29 mouse cellular contexts compared by ENCODE assay signal in the genomic region with DNA sequence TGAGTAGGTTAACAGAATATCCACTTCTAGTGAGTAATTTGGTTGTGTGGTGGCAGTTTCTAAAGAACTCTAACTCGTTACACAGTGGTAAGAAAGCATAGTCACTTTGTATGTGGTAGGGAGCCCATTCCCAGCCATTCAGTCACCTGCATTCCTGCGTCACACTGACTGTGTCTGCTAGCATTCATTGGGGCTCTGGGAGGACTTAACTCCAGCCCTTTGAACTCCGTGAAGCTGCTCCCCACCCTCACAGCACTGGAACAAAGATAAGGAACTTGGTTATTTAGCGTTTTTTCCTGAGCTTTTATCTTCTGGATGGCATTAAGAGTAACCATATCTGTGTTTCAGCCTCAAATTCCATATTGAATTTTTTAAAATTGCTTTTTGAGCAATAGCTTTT. TPM values are rescaled to one million over a fixed set of nuclear protein-coding genes. Genes with fewer than 3 reads are reported as not detected.
DNase-seq lines count a peak whose midpoint lies in the region; ATAC-seq and TF ChIP-seq lines count a peak whose summit lies in the region.
"Had no signal": no experiment of that assay in that cellular context is flagged by ENCODE, and none has a peak within 500 bp of the region (broad histone marks: within the 10 kb centered on the region; RNA-seq: fewer than 3 reads in every experiment).

No protein-coding gene starts in this region.

- H3K27me3 ChIP-seq in midbrain, embryonic 10.5 days (ENCODE audit: low read depth, poor library complexity, severe bottlenecking) = peaks cover 11% of the 10 kb centered on the region; the same call in 1 of the 2 replicates
- no peaks in the 10 kb centered on the region for H3K27me3 ChIP-seq in midbrain, postnatal 0 days (ENCODE audit: insufficient read depth, low read length)
- no peaks in the 10 kb centered on the region for H3K27me3 ChIP-seq in embryonic facial prominence, embryonic 12.5 days
- H3K27me3 ChIP-seq in intestine, embryonic 15.5 days (replicated peaks) = no peaks in the 10 kb centered on the region
- H3K27me3 ChIP-seq in forebrain, embryonic 13.5 days = no peaks in the 10 kb centered on the region
- H3K27me3 ChIP-seq: embryonic facial prominence, embryonic 15.5 days; forebrain, embryonic 12.5 days had no signal

- peaks cover 34% of the 10 kb centered on the region for H3K36me3 ChIP-seq in midbrain, embryonic 10.5 days
- H3K36me3 ChIP-seq in midbrain, postnatal 0 days (ENCODE audit: insufficient read depth, low read length) = 0 out of 2 replicates have a peak, but pooled peaks cover 7% of the 10 kb centered on the region
- peaks cover 8% of the 10 kb centered on the region; the same call in 1 of the 2 replicates for H3K36me3 ChIP-seq in embryonic facial prominence, embryonic 12.5 days
- no peaks in the 10 kb centered on the region for H3K36me3 ChIP-seq in intestine, embryonic 15.5 days
- peaks cover 23% of the 10 kb centered on the region; the same call in 1 of the 2 replicates for H3K36me3 ChIP-seq in forebrain, embryonic 13.5 days (ENCODE audit: poor library complexity, severe bottlenecking)

- TF ChIP-seq CTCF in midbrain, postnatal 0 days (IDR thresholded peaks at IDR 0.05) = no peak
- TF ChIP-seq CTCF in lung, adult 2 months (IDR thresholded peaks at IDR 0.05; ENCODE audit: insufficient read depth, low read length) = no peak

- TF ChIP-seq POLR2A in lung, adult 2 months (IDR thresholded peaks at IDR 0.05; ENCODE audit: borderline replicate concordance, extremely low read depth, low read depth, low read length) = no peak

- no peak for DNase-seq in midbrain, embryonic 10.5 days (ENCODE audit: low spot score)
- DNase-seq in midbrain, postnatal 0 days (ENCODE audit: low spot score) = no peak
- no peak for DNase-seq in heart, adult 8-10 months (ENCODE audit: low spot score)
- no peak for DNase-seq in lung, adult 2 months
- DNase-seq: adrenal gland, adult 2 months; adrenal gland, postnatal 14 days; cerebellum, adult 11 months; cerebellum, adult 2 months; cerebellum, adult 9-11 months; cerebellum, postnatal 36 days; embryo, embryonic 11 days; gastrocnemius, postnatal 10 days; gastrocnemius, postnatal 36 days; heart, adult 2 months; heart, postnatal 14 days; heart, postnatal 4 days; kidney, adult 18-20 months; kidney, adult 9 months had no signal

- ATAC-seq in midbrain, postnatal 0 days (ENCODE audit: low FRiP score) = no peak
- no peak for ATAC-seq in embryonic facial prominence, embryonic 12.5 days (ENCODE audit: insufficient number of reproducible peaks, insufficient read depth, low FRiP score, low TSS enrichment)
- peak; percentile 94 for ATAC-seq in intestine, embryonic 15.5 days
- ATAC-seq in forebrain, embryonic 13.5 days = no peak
- ATAC-seq: forebrain, embryonic 16.5 days; hindbrain, postnatal 0 days had no signal

- no peaks in the 10 kb centered on the region for H3K9me3 ChIP-seq in midbrain, embryonic 10.5 days (replicated peaks)
- H3K9me3 ChIP-seq in midbrain, postnatal 0 days (ENCODE audit: low read length) = no peaks in the 10 kb centered on the region
- H3K9me3 ChIP-seq in embryonic facial prominence, embryonic 12.5 days = no peaks in the 10 kb centered on the region
- H3K9me3 ChIP-seq in intestine, embryonic 15.5 days = no peaks in the 10 kb centered on the region
- H3K9me3 ChIP-seq in forebrain, embryonic 13.5 days (replicated peaks) = no peaks in the 10 kb centered on the region
- H3K9me3 ChIP-seq: embryonic facial prominence, embryonic 15.5 days; forebrain, embryonic 12.5 days had no signal

- H3K9ac ChIP-seq in midbrain, postnatal 0 days (replicated peaks; ENCODE audit: low read length, poor library complexity, severe bottlenecking) = no peak overlapping the region
- H3K9ac ChIP-seq in embryonic facial prominence, embryonic 12.5 days = no peak overlapping the region
- no peak overlapping the region for H3K9ac ChIP-seq in intestine, embryonic 15.5 days
- no peak overlapping the region for H3K9ac ChIP-seq in forebrain, embryonic 13.5 days
- H3K9ac ChIP-seq: embryonic facial prominence, embryonic 15.5 days; forebrain, embryonic 12.5 days; hindbrain, embryonic 14.5 days had no signal

- H3K27ac ChIP-seq in midbrain, embryonic 10.5 days (replicated peaks) = 0 out of 2 replicates have a peak overlapping the region, but pooled peaks have one; percentile 23
- H3K27ac ChIP-seq in midbrain, postnatal 0 days (ENCODE audit: low read depth, low read length) = no peak overlapping the region
- peak overlapping the region; percentile 70; the same call in 1 of the 2 replicates for H3K27ac ChIP-seq in embryonic facial prominence, embryonic 12.5 days
- H3K27ac ChIP-seq in intestine, embryonic 15.5 days = peak overlapping the region; percentile 42; the same call in 1 of the 2 replicates
- no peak overlapping the region for H3K27ac ChIP-seq in forebrain, embryonic 13.5 days
- H3K27ac ChIP-seq: embryonic facial prominence, embryonic 15.5 days; forebrain, embryonic 12.5 days; heart, adult 2 months; hindbrain, embryonic 14.5 days; hindbrain, postnatal 0 days had no signal

- peaks cover 59% of the 10 kb centered on the region for H3K4me1 ChIP-seq in midbrain, embryonic 10.5 days
- H3K4me1 ChIP-seq in midbrain, postnatal 0 days (ENCODE audit: insufficient read depth, low read length) = no peaks in the 10 kb centered on the region
- peaks cover 31% of the 10 kb centered on the region for H3K4me1 ChIP-seq in embryonic facial prominence, embryonic 12.5 days
- peaks cover 6% of the 10 kb centered on the region; the same call in 1 of the 2 replicates for H3K4me1 ChIP-seq in intestine, embryonic 15.5 days (replicated peaks)
- peaks cover 4% of the 10 kb centered on the region; the same call in 1 of the 2 replicates for H3K4me1 ChIP-seq in forebrain, embryonic 13.5 days
- H3K4me1 ChIP-seq in lung, adult 2 months (ENCODE audit: control insufficient read depth, insufficient read depth, low read length) = no peaks in the 10 kb centered on the region; the same call in 1 of the 2 replicates

- H3K4me2 ChIP-seq in midbrain, postnatal 0 days (ENCODE audit: low read depth, low read length, poor library complexity, severe bottlenecking) = no peak overlapping the region
- H3K4me2 ChIP-seq in embryonic facial prominence, embryonic 12.5 days (replicated peaks) = no peak overlapping the region
- no peak overlapping the region for H3K4me2 ChIP-seq in intestine, embryonic 15.5 days (replicated peaks)
- no peak overlapping the region for H3K4me2 ChIP-seq in forebrain, embryonic 13.5 days
- H3K4me2 ChIP-seq: embryonic facial prominence, embryonic 15.5 days; forebrain, embryonic 12.5 days; heart, embryonic 11.5 days; hindbrain, embryonic 14.5 days had no signal

- no peak overlapping the region for H3K4me3 ChIP-seq in midbrain, embryonic 10.5 days
- H3K4me3 ChIP-seq in midbrain, postnatal 0 days (ENCODE audit: low read depth, low read length) = no peak overlapping the region
- H3K4me3 ChIP-seq in embryonic facial prominence, embryonic 12.5 days = no peak overlapping the region
- H3K4me3 ChIP-seq in intestine, embryonic 15.5 days (replicated peaks) = no peak overlapping the region
- no peak overlapping the region for H3K4me3 ChIP-seq in forebrain, embryonic 13.5 days
- no peak overlapping the region for H3K4me3 ChIP-seq in lung, adult 2 months (replicated peaks; ENCODE audit: extremely low read depth, low read depth, low read length)
- H3K4me3 ChIP-seq: embryonic facial prominence, embryonic 15.5 days; forebrain, embryonic 12.5 days; heart, adult 2 months had no signal

- 15% methylated on average over 4 of the region's 4 CpGs for WGBS in midbrain, embryonic 10.5 days
- WGBS in midbrain, postnatal 0 days = 24% methylated on average over 4 of the region's 4 CpGs
- 42% methylated on average over 4 of the region's 4 CpGs for WGBS in embryonic facial prominence, embryonic 12.5 days
- 46% methylated on average over 4 of the region's 4 CpGs for WGBS in intestine, embryonic 15.5 days
- WGBS in forebrain, embryonic 13.5 days = 24% methylated on average over 4 of the region's 4 CpGs
- 68% methylated on average over 4 of the region's 4 CpGs for WGBS in lung, adult 2 months

RNA-seq across cellular contexts. Expression of gene Wnt2b, which starts 23.4 kb away (rescaled TPM):
- polyA plus RNA-seq in midbrain, embryonic 10.5 days (2016; fragmentation: Nextera tagmentation; extraction: Ambion mirVana) = 1.3 and 1.4 TPM in 2 replicates
- total RNA-seq in midbrain, postnatal 0 days (2014; rRNA removed) = 2.2 and 3.2 TPM in 2 replicates
- 0.54 and 0.66 TPM in 2 replicates for polyA plus RNA-seq in midbrain, postnatal 0 days (2015; fragmentation: Nextera tagmentation; extraction: Ambion mirVana)
- 1.2 and 1.3 TPM in 2 replicates for polyA plus RNA-seq in embryonic facial prominence, embryonic 12.5 days (2016; fragmentation: Nextera tagmentation; extraction: Ambion mirVana)
- polyA plus RNA-seq in intestine, embryonic 15.5 days (2015; fragmentation: Nextera tagmentation; extraction: Ambion mirVana) = 1.8 TPM in 2 replicates
- 0.66 and 0.98 TPM in 2 replicates for polyA plus RNA-seq in forebrain, embryonic 13.5 days (2015; fragmentation: Nextera tagmentation; extraction: Ambion mirVana)
- total RNA-seq in heart, adult 8-10 months (2022) = 1 to 10 TPM in 1 of 4 experiments, under 1 TPM in 3; 0.38 to 2.0 (median 0.60) TPM
- polyA plus RNA-seq in lung, adult 2 months (2012; rRNA removed) = 3.5 and 4.9 TPM in 2 replicates
- total RNA-seq: granulocyte monocyte progenitor cell, adult 5-6 weeks; MEL had no signal

Comparison
In these comparisons a context has a peak if more than half of its experiments do, and no peak if none do; other contexts are left out.
1. H3K27ac ChIP-seq: peak in midbrain, embryonic 10.5 days (single experiment), embryonic facial prominence, embryonic 12.5 days (single experiment) and intestine, embryonic 15.5 days (single experiment); none in midbrain, postnatal 0 days (single experiment) and forebrain, embryonic 13.5 days (single experiment).